Mouse (Mus musculus) heart, embryonic 14.5 days (tissue): Measurements from ENCODE around the gene Zfp454. TPM values are rescaled to one million over a fixed set of nuclear protein-coding genes. Genes with fewer than 3 reads are reported as not detected.

Experiments used
- ATAC-seq: fragments of 200-750 bp; cut with Nextera tagmentation; 2 replicates; pipeline ENCODE4 v1.8.0; 2017; ENCODE audit warnings: low read depth, moderate TSS enrichment; ENCODE audit not compliant: insufficient number of reproducible peaks, insufficient read depth, low FRiP score
- H3K27ac ChIP-seq, 2 experiments: fragments of 200-500 bp in 1 of 2; fragments of 300-500 bp in 1 of 2; sonication (generic) in 1 of 2; replicated peaks in 1 of 2; 2 replicates each; pipeline ENCODE4 v1.5.1; 2012 to 2014; ENCODE audit warnings: low read depth in 2 of 2, low read length in 2 of 2, control low read depth in 1 of 2, mild to moderate bottlenecking in 1 of 2, mixed read lengths in 1 of 2; ENCODE audit not compliant: control insufficient read depth in 1 of 2, insufficient read depth in 1 of 2
- H3K27me3 ChIP-seq: fragments of 300-500 bp; sonication (generic); 2 replicates; pipeline ENCODE4 v1.6.1; 2014; ENCODE audit warnings: mild to moderate bottlenecking, low read length, control low read depth; ENCODE audit not compliant: control insufficient read depth, insufficient read depth
- H3K36me3 ChIP-seq: fragments of 300-500 bp; sonication (generic); 2 replicates; pipeline ENCODE4 v1.6.1; 2014; ENCODE audit warnings: mild to moderate bottlenecking, control low read depth, low read length, mixed read lengths; ENCODE audit not compliant: control insufficient read depth, insufficient read depth
- H3K4me1 ChIP-seq, 2 experiments: fragments of 200-500 bp in 1 of 2; fragments of 300-500 bp in 1 of 2; sonication (generic) in 1 of 2; 2 replicates each; pipeline ENCODE4 v1.6.1; 2012 to 2014; ENCODE audit warnings: low read length in 2 of 2, control low read depth in 1 of 2, mixed read lengths in 1 of 2; ENCODE audit not compliant: control insufficient read depth in 2 of 2, insufficient read depth in 2 of 2
- H3K4me2 ChIP-seq: fragments of 300-500 bp; sonication (generic); 2 replicates; pipeline ENCODE4 v1.6.1; 2014; ENCODE audit warnings: mild to moderate bottlenecking, low read length
- H3K4me3 ChIP-seq, 2 experiments: fragments of 200-500 bp in 1 of 2; fragments of 300-500 bp in 1 of 2; sonication (generic) in 1 of 2; 2 replicates each; pipeline ENCODE4 v1.5.1; 2012 to 2014; ENCODE audit warnings: low read length in 2 of 2, mild to moderate bottlenecking in 2 of 2, control low read depth in 1 of 2, low read depth in 1 of 2, moderate library complexity in 1 of 2; ENCODE audit not compliant: control insufficient read depth in 1 of 2, insufficient read depth in 1 of 2
- H3K9ac ChIP-seq: fragments of 300-500 bp; sonication (generic); 2 replicates; pipeline ENCODE4 v1.6.1; 2014; ENCODE audit warnings: mild to moderate bottlenecking, low read length
- H3K9me3 ChIP-seq: fragments of 300-500 bp; sonication (generic); 2 replicates; pipeline ENCODE4 v1.6.1; 2016; ENCODE audit warnings: low read length, control low read depth; ENCODE audit not compliant: control insufficient read depth
- WGBS: fragments of 180-500 bp; shearing (Covaris S2); extraction: QIAGEN DNeasy Blood & Tissue Kit; methylation state at CpG from one replicate; pipeline ENCODE4 v1.1.7; 2014; 5-methylcytosine and 5-hydroxymethylcytosine counted together
- polyA plus RNA-seq: library from polyadenylated mRNA; unstranded; fragments of >200 nt; fragmentation: Nextera tagmentation; extraction: Ambion mirVana; gene quantifications from 2 replicates; pipeline ENCODE4 v1.2.1, GENCODE M21; 2014

The Zfp454 gene
- polyA plus RNA-seq, 1 experiment from 2014 or later, result 3.1 TPM

DNA sequence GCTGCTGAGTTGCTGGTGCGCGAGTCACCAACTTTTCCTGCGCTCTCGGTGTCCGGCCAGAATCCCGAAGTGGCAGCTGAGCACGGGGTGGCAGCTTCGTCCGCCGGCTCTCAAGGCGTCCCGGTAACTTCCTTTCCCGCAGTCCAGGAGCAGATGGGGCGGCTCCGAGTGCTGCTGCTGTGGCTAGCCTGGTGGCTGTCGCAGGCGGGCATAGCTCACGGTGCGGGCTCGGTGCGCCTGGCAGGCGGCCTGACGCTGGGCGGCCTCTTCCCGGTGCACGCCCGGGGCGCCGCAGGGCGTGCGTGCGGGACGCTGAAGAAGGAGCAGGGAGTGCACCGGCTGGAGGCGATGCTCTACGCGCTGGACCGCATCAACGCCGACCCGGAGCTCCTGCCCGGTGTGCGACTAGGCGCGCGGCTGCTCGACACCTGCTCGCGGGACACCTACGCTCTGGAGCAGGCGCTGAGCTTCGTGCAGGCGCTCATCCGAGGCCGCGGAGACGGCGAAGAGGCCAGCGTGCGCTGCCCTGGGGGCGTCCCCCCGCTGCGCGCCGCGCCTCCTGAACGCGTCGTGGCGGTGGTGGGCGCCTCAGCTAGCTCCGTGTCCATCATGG lies 36.4 kb downstream of the Zfp454 start:
- H3K4me3 ChIP-seq, result peak overlapping the region; percentile 39 to 48
- H3K9ac ChIP-seq, result peak overlapping the region; percentile 41
- no peak overlapping the region for H3K27ac ChIP-seq
- WGBS, result under 1% methylated on average over 63 of the region's 72 CpGs
- peaks cover 58% of the 10 kb centered on the region for H3K27me3 ChIP-seq
- no peak for ATAC-seq
- H3K36me3 ChIP-seq, result no peaks in the 10 kb centered on the region
- peaks cover 0 to 22% of the 10 kb centered on the region in 2 experiments; a peak in 3 of 4 replicates for H3K4me1 ChIP-seq
- H3K4me2 ChIP-seq, result peak overlapping the region; percentile 90
- peaks cover 7% of the 10 kb centered on the region for H3K9me3 ChIP-seq

DNA sequence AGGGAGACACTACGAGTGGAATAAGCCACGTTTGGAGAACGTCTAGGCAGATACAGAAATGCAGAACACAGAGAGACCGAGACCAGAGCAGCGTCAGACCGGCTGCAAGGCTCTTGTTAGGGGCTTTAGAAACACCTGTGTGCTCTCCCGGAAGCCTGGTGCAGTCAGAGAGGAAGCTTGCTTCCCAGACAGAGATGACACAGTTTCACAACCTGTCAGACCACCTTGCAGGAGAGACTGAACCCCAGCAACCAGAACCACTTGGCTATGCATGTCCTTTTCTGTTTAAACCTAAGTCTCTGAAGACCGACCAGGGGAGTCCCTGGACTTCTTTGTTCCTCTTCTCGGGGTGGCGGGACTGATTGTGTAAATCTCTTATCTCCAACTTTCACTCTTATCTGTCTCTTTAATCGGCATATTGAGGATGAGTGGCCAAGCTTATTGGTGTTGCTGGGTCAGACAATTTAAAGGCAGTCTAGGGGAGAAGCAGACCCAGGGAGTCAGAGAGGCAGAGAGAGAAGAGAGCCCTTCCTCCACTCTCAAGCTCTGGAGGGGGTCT lies 37.2 kb downstream of the Zfp454 start, which contains the start of gene Grm6:
Gene Grm6 (plus strand): TSS at position 509 of the 559 bp plus-strand sequence.
- Histone ChIP-seq H3K9ac (peak within 1 kb of the TSS; percentile 41), H3K9me3 (peaks cover 7% of the 10 kb centered on the region), H3K4me1 (peaks cover 0 to 22% of the 10 kb centered on the region in 2 experiments; a peak in 3 of 4 replicates), H3K27ac (no peak within 1 kb of the TSS), H3K36me3 (no peaks in the 10 kb centered on the region), H3K4me2 (peak within 1 kb of the TSS; percentile 90), H3K27me3 (peaks cover 58% of the 10 kb centered on the region), H3K4me3 (peak within 1 kb of the TSS; percentile 39 to 48)
- WGBS, result 3% methylated on average over 11 of the region's 11 CpGs
- ATAC-seq, result no peak

DNA sequence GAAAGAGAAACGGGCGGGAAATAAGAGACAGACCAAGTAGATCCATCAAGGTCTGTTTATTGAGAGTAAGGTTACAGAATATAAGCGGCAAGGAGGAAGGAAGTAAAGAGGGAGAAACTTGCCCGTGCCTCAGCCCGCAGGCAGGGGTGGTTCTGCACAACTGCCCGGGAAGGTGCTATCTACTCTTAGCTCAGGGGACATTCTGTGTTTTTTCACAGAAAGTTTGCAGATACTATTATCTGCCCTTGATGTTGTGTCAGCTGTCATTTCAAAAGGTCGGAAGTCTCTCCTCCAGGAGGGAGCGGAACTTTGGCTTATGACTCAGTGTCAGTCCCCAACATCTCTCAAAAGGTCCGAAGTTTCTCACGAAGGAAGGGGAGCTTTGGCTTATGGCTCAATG lies 38.1 kb downstream of the Zfp454 start:
- H3K27me3 ChIP-seq, result peaks cover 58% of the 10 kb centered on the region
- WGBS, result 6% methylated on average over 10 of the region's 10 CpGs
- H3K4me1 ChIP-seq, result peaks cover 0 to 22% of the 10 kb centered on the region in 2 experiments; a peak in 3 of 4 replicates
- no peak overlapping the region for H3K9ac ChIP-seq
- no peak for ATAC-seq
- no peak overlapping the region for H3K4me3 ChIP-seq
- no peaks in the 10 kb centered on the region for H3K36me3 ChIP-seq
- H3K27ac ChIP-seq, result no peak overlapping the region
- peaks cover 7% of the 10 kb centered on the region for H3K9me3 ChIP-seq
- peak overlapping the region; percentile 90 for H3K4me2 ChIP-seq

DNA sequence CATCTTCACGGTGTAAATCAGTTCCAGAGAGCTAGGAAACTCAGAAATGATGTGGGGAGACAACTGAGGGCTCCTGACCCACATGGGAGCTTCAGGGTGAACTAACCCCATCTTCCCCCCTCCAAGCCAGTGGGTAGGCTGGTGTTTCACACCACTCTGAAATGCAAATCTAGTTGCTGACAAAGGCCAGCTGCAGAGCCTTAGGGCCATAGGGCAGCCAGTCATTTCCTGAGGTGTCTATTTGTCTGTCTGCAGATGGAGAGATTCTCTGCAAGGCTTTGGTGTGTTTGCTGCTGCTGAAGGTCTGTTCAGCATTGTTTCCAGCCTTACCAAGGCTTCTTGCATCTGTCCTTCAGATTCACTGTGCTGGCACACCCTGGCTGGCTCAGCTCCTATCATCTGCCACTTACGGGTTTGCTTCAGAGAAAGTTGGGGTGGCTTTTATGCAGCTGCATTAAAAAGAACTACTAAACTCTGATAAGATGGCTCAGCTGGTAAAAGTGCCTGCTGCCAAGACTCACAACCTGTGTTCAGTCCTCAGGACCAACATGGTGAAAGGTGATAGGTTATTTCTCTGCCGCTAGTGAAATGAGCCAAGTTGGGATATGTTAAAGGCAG lies 38.8 kb downstream of the Zfp454 start:
- H3K9ac ChIP-seq, result no peak overlapping the region
- ATAC-seq, result no peak
- H3K36me3 ChIP-seq, result no peaks in the 10 kb centered on the region
- peaks cover 7% of the 10 kb centered on the region for H3K9me3 ChIP-seq
- WGBS, result 38% methylated on average over 3 of the region's 3 CpGs
- no peak overlapping the region for H3K27ac ChIP-seq
- peak overlapping the region; percentile 90; the same call in 1 of the 2 replicates for H3K4me2 ChIP-seq
- H3K27me3 ChIP-seq, result peaks cover 58% of the 10 kb centered on the region
- no peak overlapping the region for H3K4me3 ChIP-seq
- peaks cover 0 to 22% of the 10 kb centered on the region in 2 experiments; a peak in 3 of 4 replicates for H3K4me1 ChIP-seq

DNA sequence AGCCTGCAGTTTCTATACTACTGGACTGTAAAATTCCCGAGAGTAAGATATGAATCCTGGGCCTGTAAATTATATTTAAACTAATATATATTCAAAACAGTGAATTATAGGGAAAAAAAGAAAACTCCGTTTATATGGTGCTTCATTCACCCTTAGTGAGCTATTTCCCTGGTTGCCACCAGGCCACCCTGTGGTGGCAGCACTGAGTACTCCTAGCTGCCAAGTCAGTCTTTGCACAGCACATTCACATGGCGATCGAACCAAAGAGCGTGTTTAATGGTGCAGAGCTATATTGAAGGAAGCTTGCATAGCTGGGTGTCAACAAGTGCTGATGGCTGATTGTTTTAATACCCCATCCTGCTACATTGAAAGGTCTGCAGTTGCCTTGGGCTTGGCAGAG lies 40.4 kb downstream of the Zfp454 start:
- peaks cover 7% of the 10 kb centered on the region for H3K9me3 ChIP-seq
- H3K9ac ChIP-seq, result no peak overlapping the region
- H3K27me3 ChIP-seq, result peaks cover 47% of the 10 kb centered on the region
- H3K4me3 ChIP-seq, result no peak overlapping the region
- no peak for ATAC-seq
- H3K27ac ChIP-seq, result no peak overlapping the region
- 74% methylated on average over 5 of the region's 5 CpGs for WGBS
- H3K4me1 ChIP-seq, result peaks cover 0 to 22% of the 10 kb centered on the region in 2 experiments; a peak in 3 of 4 replicates
- H3K4me2 ChIP-seq, result no peak overlapping the region
- H3K36me3 ChIP-seq, result no peaks in the 10 kb centered on the region

DNA sequence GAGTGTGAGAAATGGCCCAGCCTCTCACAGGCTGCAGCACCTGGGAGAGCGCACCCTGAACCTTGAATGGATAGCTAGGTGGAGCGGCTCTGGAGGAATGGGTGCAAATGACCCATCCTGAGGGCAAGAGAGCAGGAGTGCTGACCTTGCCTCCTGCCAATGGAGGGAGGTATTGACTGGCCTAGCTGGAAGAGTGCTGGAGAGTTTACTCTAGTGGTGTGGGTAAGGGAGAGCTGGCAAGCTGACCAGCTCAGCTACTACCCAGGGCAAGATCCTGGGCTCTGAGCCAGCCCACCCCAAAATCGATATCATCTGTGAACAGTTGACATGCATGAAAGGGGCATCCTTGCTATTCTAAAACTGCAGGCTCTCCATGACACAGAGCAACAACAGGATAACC lies 41.5 kb downstream of the Zfp454 start:
- Histone ChIP-seq H3K27ac (no peak overlapping the region), H3K4me1 (peaks cover 0 to 18% of the 10 kb centered on the region in 2 experiments; a peak in 3 of 4 replicates), H3K9me3 (peaks cover 7% of the 10 kb centered on the region), H3K4me2 (no peak overlapping the region), H3K36me3 (no peaks in the 10 kb centered on the region), H3K9ac (no peak overlapping the region), H3K27me3 (peaks cover 36% of the 10 kb centered on the region), H3K4me3 (no peak overlapping the region)
- ATAC-seq, result no peak
- WGBS, result 82% methylated on average over 3 of the region's 3 CpGs

DNA sequence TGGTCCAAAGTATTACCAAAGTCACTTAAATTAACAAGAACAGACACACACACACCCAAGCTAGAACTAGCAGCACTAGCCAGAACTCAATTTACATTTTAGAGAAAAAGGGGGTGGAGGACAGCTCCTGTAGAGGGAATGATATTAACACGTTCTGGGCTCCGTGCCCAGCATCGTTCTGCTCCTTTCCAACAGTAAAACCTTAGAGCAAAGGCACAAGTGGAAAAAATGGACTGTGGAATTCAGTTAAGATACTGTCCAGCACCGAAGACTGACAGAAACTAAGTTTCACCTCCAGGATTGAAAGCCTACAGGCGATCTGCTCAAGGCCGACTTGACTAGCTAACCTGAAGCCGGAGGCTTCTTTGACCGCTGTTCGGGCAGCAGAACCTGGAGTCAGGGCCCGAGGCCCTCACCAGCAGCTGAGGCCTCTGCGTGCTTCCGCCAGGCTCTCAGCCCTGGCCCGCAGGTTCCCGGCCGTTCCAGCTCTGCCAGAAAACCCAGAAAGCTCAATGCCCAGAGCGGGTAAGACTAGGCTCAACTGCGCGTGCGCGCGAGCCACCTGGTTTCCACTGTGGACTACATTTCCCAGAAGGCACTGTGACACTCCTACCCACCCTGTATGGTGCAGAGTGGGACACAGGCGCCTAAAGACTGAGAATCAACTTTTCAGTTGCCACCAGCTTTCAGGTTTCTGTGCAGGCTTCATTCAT lies 46.3 kb downstream of the Zfp454 start, which contains the start of gene Zfp879:
Gene Zfp879 (minus strand): TSS at position 530 of the 713 bp plus-strand sequence.
- Histone ChIP-seq H3K27me3 (no peaks in the 10 kb centered on the region), H3K9me3 (no peaks in the 10 kb centered on the region), H3K27ac (peak within 1 kb of the TSS; percentile 85 to 87), H3K4me3 (peak within 1 kb of the TSS; percentile 44 to 56), H3K4me1 (peaks cover 2 to 7% of the 10 kb centered on the region in 2 experiments; a peak in 1 of 4 replicates), H3K36me3 (no peaks in the 10 kb centered on the region), H3K4me2 (peak within 1 kb of the TSS; percentile 73), H3K9ac (peak within 1 kb of the TSS; percentile 73)
- peak; percentile 91 for ATAC-seq
- WGBS, result 16% methylated on average over 22 of the region's 22 CpGs
